Mouse (Mus musculus): ENCODE measurements around the gene Gm5485.

- TF ChIP-seq CEBPB (IDR thresholded peaks at IDR 0.05; ENCODE audit: insufficient read depth, poor library complexity, severe bottlenecking) = no peak
- no peak for TF ChIP-seq E2F4 (IDR thresholded peaks at IDR 0.05; ENCODE audit: insufficient read depth)
- no peak for TF ChIP-seq POLR2A (IDR thresholded peaks at IDR 0.05; ENCODE audit: insufficient read length, low read depth)
- no peak for TF ChIP-seq REST (IDR thresholded peaks at IDR 0.05; ENCODE audit: insufficient read depth, insufficient read length)
- TF ChIP-seq MAX (IDR thresholded peaks at IDR 0.05; ENCODE audit: low read depth) = no peak
These were observed 17.2 kb upstream of the Gm5485 start for GRCm38 (mm10) chr16:48429427-48429826.
